Mouse (Mus musculus): ENCODE data around the gene Ak8.

Gene Ak8

DNA sequence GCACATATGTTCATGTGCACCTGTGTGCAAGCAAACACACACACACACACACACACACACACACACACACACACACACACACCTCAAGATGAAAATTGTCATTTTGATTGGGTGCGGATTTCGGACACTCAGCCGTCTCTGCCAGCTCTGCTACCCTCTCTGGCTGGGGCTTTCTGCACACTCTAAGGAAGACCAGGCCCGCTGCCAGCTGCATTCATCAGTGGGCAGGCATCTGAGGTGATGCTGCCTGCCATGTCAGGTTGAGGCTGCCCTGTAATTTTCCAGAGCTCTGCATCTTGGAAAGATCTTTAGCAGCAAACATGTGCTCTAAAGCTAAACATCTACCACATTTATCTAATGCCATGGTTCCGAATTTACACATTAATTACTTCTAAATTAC, 37.1 kb downstream of the Ak8 start:
- DNase-seq (ENCODE audit: low spot score): no peak

GRCm38 (mm10) chr2:28740159-28740558, 40.2 kb downstream of the Ak8 start:
- DNase-seq (ENCODE audit: low spot score): no peak

DNA sequence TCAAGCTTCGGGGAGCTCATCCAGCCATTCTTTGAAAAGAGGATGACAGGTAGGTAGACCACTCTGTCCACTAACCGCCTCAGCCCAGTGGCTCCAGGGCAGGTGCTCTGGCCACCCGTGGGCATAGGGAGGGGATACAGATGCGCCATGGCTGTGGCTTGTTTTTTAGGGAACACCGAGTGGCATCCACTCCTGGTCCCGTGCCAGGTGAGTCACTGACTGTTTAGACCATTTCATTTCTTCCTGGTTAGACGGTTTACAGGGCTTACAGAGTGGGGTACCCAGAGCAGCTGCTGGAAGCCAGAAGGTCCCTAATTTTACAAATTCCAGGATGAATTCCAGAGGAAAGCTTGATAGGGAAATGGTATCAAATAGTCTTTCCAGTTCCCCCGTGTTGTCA, 42.7 kb downstream of the Ak8 start:
- DNase-seq (ENCODE audit: low spot score): peak; percentile 7

- no peak for DNase-seq (ENCODE audit: low spot score)
These were observed 46.8 kb downstream of the Ak8 start for GRCm38 (mm10) chr2:28746682-28747332.

DNA sequence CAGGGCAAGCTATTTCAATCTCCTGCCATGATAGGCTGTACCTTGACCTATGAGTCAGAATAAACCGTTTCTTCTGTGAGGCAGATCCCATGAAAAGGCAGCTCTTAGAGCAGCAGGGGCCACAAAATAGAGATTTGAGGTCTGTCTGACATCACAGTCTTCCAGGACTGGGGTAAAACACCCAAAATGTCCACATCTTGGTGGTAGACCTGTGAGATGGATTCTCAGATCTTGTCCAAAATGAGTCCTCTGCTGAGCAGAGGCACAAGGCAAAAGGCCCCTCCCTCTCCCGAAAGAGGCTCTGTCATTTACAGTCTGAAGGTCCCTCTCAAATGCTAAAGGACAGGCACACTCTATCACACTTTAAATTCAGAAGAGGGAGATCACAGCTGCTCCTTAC, 47.7 kb downstream of the Ak8 start:
- no peak for DNase-seq (ENCODE audit: low spot score)

- DNase-seq (ENCODE audit: low spot score): no peak
These were observed 51.2 kb downstream of the Ak8 start for GRCm38 (mm10) chr2:28751186-28751585.

DNA sequence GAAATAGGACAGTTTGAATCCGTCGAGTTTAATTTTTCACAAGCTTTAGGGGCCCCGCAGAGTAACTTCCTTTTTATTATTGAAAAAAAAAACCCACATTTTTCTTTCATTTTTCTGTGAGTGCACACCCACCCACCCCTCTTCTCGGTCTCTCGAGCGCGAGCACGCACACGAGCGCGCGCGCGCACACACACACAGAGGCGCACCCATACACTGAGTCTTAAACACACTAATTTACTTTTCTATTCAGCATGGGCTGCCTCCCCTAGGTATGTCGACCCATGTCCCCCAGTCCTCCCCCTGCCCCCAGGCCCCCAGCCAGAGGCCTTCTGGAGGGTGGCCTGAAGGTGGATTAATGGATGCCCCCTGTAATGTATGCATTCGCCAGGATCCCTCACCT, 51.7 kb downstream of the Ak8 start:
- no peak for DNase-seq (ENCODE audit: low spot score)

- no peak for DNase-seq (ENCODE audit: low spot score)
These were observed 52.4 kb downstream of the Ak8 start for GRCm38 (mm10) chr2:28752388-28752787.

- peak; percentile 79 for DNase-seq (ENCODE audit: low spot score)
These were observed 55.5 kb downstream of the Ak8 start for GRCm38 (mm10) chr2:28755451-28755850.

DNA sequence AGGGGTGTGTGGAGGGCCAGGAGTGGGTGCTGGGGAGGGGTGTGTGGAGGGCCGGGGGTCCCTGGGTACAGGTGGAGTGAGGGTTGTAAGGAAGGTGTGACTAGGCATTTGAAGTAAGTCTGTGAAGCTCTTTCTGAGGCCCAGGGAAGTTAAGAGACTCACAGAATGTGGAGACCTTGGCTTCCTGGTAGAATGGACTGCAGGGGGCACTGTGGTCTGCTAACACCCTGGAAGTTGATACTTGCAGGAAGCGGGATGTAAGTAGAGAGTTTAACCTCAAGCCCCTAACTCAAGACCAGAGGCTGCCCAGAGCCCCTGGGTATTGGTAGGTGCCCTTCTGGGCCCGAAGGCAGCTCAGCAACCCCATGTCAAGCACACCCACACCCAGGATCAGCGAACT, 56.2 kb downstream of the Ak8 start:
- DNase-seq (ENCODE audit: low spot score): peak; percentile 37

GRCm38 (mm10) chr2:28759441-28759840, 59.5 kb downstream of the Ak8 start:
- no peak for DNase-seq (ENCODE audit: low spot score)

DNA sequence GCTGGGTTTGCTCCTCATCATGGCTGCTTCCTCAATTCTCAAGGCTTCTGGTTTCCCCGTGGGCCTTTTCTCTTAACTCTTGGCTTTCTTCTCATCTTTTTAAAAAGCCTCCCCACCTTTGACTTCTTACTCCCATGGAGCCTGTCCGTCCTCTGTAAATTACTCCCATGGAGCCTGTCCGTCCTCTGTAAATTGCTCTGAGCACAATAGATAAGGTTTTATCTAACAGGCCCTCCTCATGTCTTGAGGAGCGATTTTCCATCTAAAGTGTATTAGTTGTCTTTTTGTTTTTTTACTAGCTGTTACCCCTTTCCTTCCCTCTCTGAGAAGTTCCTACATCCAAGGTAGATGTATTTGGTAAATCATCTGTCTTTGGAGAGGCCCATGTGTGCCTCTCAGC, 66.6 kb downstream of the Ak8 start:
- DNase-seq (ENCODE audit: low spot score): no peak

DNA sequence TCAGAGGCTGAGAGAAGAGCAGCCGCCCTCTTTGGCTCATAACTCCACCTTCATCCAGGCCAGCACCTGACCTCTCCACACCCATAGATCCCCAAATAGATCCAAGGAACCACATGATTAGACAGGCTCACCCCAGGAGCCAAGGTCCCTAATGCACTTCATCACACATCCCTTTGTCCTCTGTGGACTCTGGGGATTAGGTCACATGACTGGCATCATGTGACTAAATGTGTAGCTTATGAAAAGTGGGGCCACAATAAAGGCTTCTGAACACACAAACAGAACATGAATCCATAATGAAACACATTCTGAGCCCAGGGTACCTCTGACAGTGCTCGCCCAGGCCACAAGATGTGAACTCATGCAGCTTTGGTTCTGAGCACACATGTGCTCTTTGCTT, 67.1 kb downstream of the Ak8 start:
- DNase-seq (ENCODE audit: low spot score): no peak

GRCm38 (mm10) chr2:28770697-28771096, 70.7 kb downstream of the Ak8 start:
- no peak for DNase-seq (ENCODE audit: low spot score)

- DNase-seq (ENCODE audit: low spot score): no peak
These were observed 74.1 kb downstream of the Ak8 start for GRCm38 (mm10) chr2:28774073-28774472.

DNA sequence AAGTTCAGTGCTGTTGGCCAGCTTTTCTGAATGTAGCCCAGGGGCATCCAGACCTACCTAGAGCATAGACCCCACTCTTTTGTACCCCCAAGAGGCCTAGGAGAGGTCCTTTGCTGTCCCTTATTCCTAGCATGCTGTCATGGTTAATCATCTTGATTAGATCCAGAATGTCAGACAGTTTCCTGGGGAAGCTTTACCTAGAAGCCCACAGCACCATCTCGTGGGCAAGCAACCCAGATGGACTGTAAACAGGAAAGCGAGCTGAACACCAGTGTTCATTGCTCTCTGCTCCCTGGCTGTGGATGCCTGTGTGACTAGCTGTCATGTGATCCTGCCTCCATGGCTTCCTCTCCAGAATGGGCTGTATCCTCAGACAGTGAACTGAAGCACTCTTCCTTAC, 76.8 kb downstream of the Ak8 start:
- DNase-seq (ENCODE audit: low spot score): no peak

DNA sequence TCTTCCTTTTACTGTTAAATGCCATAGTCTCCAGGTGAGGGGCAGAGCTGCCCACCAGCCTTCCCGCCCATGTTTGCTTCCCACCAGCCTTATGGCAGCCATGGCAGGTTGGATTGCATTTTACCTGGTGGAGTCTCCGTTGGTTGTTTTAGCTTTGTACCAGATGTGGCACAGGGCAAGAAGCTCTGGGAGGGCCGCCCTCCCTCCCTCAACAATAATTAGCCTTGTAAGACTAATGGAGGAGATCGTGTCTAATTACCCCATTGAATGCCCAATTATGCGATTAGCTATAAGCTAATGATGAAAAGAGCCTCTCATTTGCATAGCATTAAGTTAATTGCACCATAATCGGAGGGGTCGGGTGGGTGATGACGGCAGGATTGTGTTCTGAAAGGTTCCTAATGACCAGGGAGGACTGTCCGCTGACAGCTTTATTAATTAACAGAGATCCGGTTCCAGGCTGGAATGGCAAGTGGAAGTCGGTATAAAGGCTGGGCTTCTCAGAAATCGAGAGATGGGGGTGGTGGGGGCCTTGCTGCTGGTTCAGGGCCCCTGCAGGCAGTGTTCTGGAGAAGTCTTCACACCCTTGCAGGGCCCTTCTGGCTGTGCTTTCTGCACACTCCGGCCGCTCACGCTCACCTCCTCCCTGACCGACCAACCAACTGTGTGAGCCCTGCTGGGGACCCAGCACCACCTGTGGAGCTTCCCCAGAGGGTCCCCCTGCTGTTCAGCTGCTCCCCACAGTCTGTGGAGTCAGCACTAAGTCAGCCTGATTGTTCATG, 80.2 kb downstream of the Ak8 start:
- no peak for DNase-seq (ENCODE audit: low spot score)

- no peak for DNase-seq (ENCODE audit: low spot score)
These were observed 81.3 kb downstream of the Ak8 start for GRCm38 (mm10) chr2:28781310-28781709.

DNA sequence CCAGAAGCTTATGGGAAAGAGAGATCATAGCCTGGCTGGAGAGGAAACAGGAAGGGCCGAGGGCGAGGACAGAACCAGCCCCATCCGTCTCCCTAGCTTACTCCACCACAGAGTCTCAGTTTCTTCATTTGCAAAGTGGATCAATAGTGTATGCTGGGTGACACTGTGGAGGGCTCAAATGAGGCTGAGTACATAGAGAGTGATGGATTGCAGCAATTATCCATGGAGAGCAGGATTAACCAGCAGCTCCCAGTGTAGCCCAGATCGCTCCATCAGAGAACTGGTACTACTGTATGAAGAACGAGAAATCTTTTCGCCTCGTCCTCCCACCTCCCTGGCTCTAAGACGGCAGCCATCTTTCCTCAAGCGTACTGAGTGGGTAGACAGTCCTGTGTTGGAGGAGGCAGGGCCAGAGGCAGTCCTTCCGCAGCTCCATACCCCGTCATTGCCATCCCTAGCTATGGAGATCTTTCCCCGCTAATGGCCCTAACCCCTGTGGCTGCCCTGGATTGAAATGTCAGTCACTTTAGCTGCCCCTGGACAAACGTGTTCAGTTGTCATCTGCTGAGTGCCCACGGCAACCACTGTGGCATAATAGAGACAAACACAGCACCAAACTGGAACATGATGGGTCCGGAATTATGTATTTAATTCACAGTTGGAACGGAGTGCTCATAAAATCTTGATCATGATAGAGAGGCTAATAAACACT, 86.5 kb downstream of the Ak8 start:
- DNase-seq (ENCODE audit: low spot score): no peak

DNA sequence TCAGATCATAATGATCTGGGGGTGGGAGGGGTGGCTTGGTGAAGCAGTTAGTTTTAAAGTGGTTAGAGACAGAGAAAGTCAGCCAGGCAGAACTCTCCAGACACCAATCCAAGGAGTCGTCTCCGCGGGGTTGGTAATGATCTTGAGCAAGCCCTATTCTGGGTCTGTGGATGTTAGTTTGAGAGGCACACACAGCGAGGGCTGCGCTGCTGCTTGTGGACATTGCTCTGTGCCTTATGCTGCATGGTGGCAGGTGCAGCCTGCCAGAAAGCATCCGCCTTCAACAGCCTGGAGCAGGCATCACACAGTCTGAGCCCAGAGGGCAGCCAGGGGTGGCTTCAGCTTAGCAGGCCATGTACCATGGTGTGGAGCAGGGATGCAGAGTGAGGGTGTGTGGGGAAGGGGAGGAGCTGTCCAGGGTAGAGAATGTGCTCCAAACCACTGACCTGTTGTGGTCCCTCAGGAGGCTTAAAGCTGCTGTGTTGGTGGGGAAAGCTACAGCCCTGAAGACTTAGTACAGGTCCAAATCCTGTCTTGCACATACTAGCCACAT, 87.2 kb downstream of the Ak8 start:
- no peak for DNase-seq (ENCODE audit: low spot score)

DNA sequence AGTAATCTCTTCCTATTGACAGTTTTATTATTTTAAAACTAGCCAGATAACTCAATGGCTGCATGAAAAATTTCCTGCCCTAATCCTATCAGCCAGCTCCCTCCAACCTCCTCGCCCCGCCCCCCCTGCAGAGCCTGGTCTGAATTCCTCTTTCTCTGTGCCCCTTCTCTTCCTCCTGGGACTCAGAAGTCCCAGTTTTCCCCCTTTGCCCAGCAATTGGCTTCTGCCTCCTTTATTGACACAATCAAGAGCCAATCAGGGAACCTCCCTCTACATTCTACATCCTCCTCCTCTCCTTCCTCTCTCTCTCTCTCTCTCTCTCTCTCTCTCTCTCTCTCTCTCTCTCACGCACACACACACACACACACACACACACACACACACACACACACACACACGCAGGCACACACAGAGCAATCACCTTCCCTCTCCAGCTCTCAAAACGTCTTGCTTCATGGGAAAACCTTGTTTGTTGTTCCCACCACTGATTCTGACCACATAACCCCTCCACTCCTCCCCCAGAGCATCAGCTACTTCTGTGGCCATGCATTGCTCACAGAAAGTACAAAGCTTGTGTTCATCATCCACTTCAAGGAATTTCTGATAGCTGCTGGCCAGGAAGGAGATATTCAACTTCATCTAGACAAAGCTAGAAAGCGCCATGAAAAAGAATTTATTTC, 93.1 kb downstream of the Ak8 start:
- DNase-seq (ENCODE audit: low spot score): peak; percentile 8

- no peak for DNase-seq (ENCODE audit: low spot score)
These were observed 94.7 kb downstream of the Ak8 start for GRCm38 (mm10) chr2:28794623-28795022.

All from urinary bladder, postnatal 14 days (tissue).